Mouse (Mus musculus) hindbrain, embryonic 16.5 days (tissue): ENCODE measurements at regions not wholly inside any gene's neighbourhood (a gene's known extent, or its start where the extent isn't known, plus 50 kb on each side); places are given as distances from the start of the nearest gene placed in this dataset.

ENCODE experiments used
- ATAC-seq: fragments of 200-750 bp; cut with Nextera tagmentation; 2 replicates; pipeline ENCODE4 v1.8.0; 2017; ENCODE audit warnings: moderate TSS enrichment, moderate library complexity
- H3K27ac ChIP-seq: fragments of 300-500 bp; sonication (generic); 2 replicates; pipeline ENCODE4 v1.5.1; 2014; ENCODE audit warnings: low read depth, mild to moderate bottlenecking, control low read depth, low read length, moderate library complexity
- H3K27me3 ChIP-seq: fragments of 300-500 bp; sonication (generic); replicated peaks from 2 replicates; pipeline ENCODE4 v1.6.1; 2014; ENCODE audit warnings: low read length; ENCODE audit not compliant: control insufficient read depth, insufficient read depth
- H3K36me3 ChIP-seq: fragments of 300-500 bp; sonication (generic); 2 replicates; pipeline ENCODE4 v1.6.1; 2014; ENCODE audit warnings: mild to moderate bottlenecking, low read length, moderate library complexity, mixed read lengths; ENCODE audit not compliant: control insufficient read depth, insufficient read depth
- H3K4me1 ChIP-seq: fragments of 300-500 bp; sonication (generic); 2 replicates; pipeline ENCODE4 v1.6.1; 2014; ENCODE audit warnings: low read depth, low read length; ENCODE audit not compliant: control insufficient read depth, insufficient read depth
- H3K4me2 ChIP-seq: fragments of 300-500 bp; sonication (generic); 2 replicates; pipeline ENCODE4 v1.6.1; 2014; ENCODE audit warnings: mild to moderate bottlenecking, low read length, control low read depth, moderate library complexity
- H3K4me3 ChIP-seq: fragments of 300-500 bp; sonication (generic); 2 replicates; pipeline ENCODE4 v1.5.1; 2014; ENCODE audit warnings: mild to moderate bottlenecking, low read length, control low read depth, moderate library complexity
- H3K9ac ChIP-seq: fragments of 300-500 bp; sonication (generic); 2 replicates; pipeline ENCODE4 v1.6.1; 2014; ENCODE audit warnings: low read depth, mild to moderate bottlenecking, control low read depth, low read length, moderate library complexity
- H3K9me3 ChIP-seq: fragments of 300-500 bp; sonication (generic); 2 replicates; pipeline ENCODE4 v1.6.1; 2014; ENCODE audit warnings: mild to moderate bottlenecking, low read length, moderate library complexity; ENCODE audit not compliant: control insufficient read depth
- WGBS: fragments of 180-500 bp; shearing (Covaris S2); extraction: QIAGEN DNeasy Blood & Tissue Kit; methylation state at CpG from one replicate; pipeline ENCODE4 v1.1.7; 2014; 5-methylcytosine and 5-hydroxymethylcytosine counted together

GRCm38 (mm10) chr1:185607611-185608010 is 153.0 kb downstream of the Slc30a10 start:
- no peaks in the 10 kb centered on the region for H3K36me3 ChIP-seq
- H3K4me3 ChIP-seq, result no peak overlapping the region
- 85% methylated on average over 5 of the region's 5 CpGs for WGBS
- no peaks in the 10 kb centered on the region for H3K9me3 ChIP-seq
- H3K27me3 ChIP-seq, result no peaks in the 10 kb centered on the region
- ATAC-seq, result no peak
- H3K4me1 ChIP-seq, result no peaks in the 10 kb centered on the region
- H3K4me2 ChIP-seq, result no peak overlapping the region
- no peak overlapping the region for H3K9ac ChIP-seq
- H3K27ac ChIP-seq, result no peak overlapping the region

GRCm38 (mm10) chr1:185608440-185608839 is 153.8 kb downstream of the Slc30a10 start:
- no peak for ATAC-seq
- WGBS, result 91% methylated on average over 3 of the region's 3 CpGs
- Histone ChIP-seq H3K9ac (no peak overlapping the region), H3K4me2 (no peak overlapping the region), H3K27ac (no peak overlapping the region), H3K9me3 (no peaks in the 10 kb centered on the region), H3K4me3 (no peak overlapping the region), H3K4me1 (no peaks in the 10 kb centered on the region), H3K27me3 (no peaks in the 10 kb centered on the region), H3K36me3 (no peaks in the 10 kb centered on the region)

- WGBS, result 42% methylated on average over 3 of the region's 3 CpGs
- H3K27me3 ChIP-seq, result no peaks in the 10 kb centered on the region
- no peak for ATAC-seq
Observed at GRCm38 (mm10) chr1:185610586-185610985, 155.9 kb downstream of the Slc30a10 start.

GRCm38 (mm10) chr1:185615819-185616429 is 161.3 kb downstream of the Slc30a10 start:
- Histone ChIP-seq H3K4me2 (no peak overlapping the region), H3K36me3 (no peaks in the 10 kb centered on the region), H3K9me3 (no peaks in the 10 kb centered on the region), H3K27me3 (no peaks in the 10 kb centered on the region), H3K27ac (no peak overlapping the region), H3K9ac (no peak overlapping the region), H3K4me1 (no peaks in the 10 kb centered on the region; the same call in 1 of the 2 replicates), H3K4me3 (no peak overlapping the region)
- WGBS, result 26% methylated on average over 10 of the region's 10 CpGs
- no peak for ATAC-seq

More at GRCm38 (mm10) chr1:185610586-185610985, 155.9 kb downstream of the Slc30a10 start:
- no peak overlapping the region for H3K4me2 ChIP-seq
- no peak overlapping the region for H3K4me3 ChIP-seq
- H3K36me3 ChIP-seq, result no peaks in the 10 kb centered on the region
- H3K9ac ChIP-seq, result no peak overlapping the region
- H3K9me3 ChIP-seq, result no peaks in the 10 kb centered on the region
- H3K27ac ChIP-seq, result no peak overlapping the region
- H3K4me1 ChIP-seq, result no peaks in the 10 kb centered on the region

- no peaks in the 10 kb centered on the region for H3K27me3 ChIP-seq
- H3K4me3 ChIP-seq, result no peak overlapping the region
- no peaks in the 10 kb centered on the region; the same call in 1 of the 2 replicates for H3K4me1 ChIP-seq
- no peak overlapping the region for H3K27ac ChIP-seq
- H3K9ac ChIP-seq, result no peak overlapping the region
- WGBS, result 65% methylated on average over 4 of the region's 4 CpGs
- no peaks in the 10 kb centered on the region for H3K36me3 ChIP-seq
- no peak overlapping the region for H3K4me2 ChIP-seq
- ATAC-seq, result peak; percentile 79; the same call in 1 of the 2 replicates
- no peaks in the 10 kb centered on the region for H3K9me3 ChIP-seq
Observed at GRCm38 (mm10) chr1:185617691-185618090, 163.0 kb downstream of the Slc30a10 start.

GRCm38 (mm10) chr1:185619011-185619410 is 164.4 kb downstream of the Slc30a10 start:
- Histone ChIP-seq H3K4me3 (no peak overlapping the region), H3K9ac (no peak overlapping the region), H3K36me3 (no peaks in the 10 kb centered on the region), H3K4me1 (no peaks in the 10 kb centered on the region; the same call in 1 of the 2 replicates), H3K27ac (no peak overlapping the region), H3K9me3 (no peaks in the 10 kb centered on the region), H3K4me2 (no peak overlapping the region), H3K27me3 (no peaks in the 10 kb centered on the region)
- WGBS, result 47% methylated on average over 9 of the region's 9 CpGs
- ATAC-seq, result peak; percentile 48; the same call in 1 of the 2 replicates

GRCm38 (mm10) chr1:185628401-185628800 is 173.8 kb downstream of the Slc30a10 start:
- no peaks in the 10 kb centered on the region for H3K36me3 ChIP-seq
- ATAC-seq, result no peak
- H3K27me3 ChIP-seq, result no peaks in the 10 kb centered on the region
- H3K4me3 ChIP-seq, result no peak overlapping the region
- H3K9me3 ChIP-seq, result no peaks in the 10 kb centered on the region
- no peak overlapping the region for H3K9ac ChIP-seq
- H3K27ac ChIP-seq, result no peak overlapping the region
- WGBS, result 74% methylated on average over 3 of the region's 3 CpGs
- H3K4me1 ChIP-seq, result no peaks in the 10 kb centered on the region
- no peak overlapping the region for H3K4me2 ChIP-seq

GRCm38 (mm10) chr1:185629976-185630375 is 175.3 kb downstream of the Slc30a10 start:
- Histone ChIP-seq H3K4me1 (no peaks in the 10 kb centered on the region), H3K9ac (no peak overlapping the region), H3K27ac (no peak overlapping the region), H3K27me3 (no peaks in the 10 kb centered on the region), H3K4me2 (no peak overlapping the region), H3K36me3 (no peaks in the 10 kb centered on the region), H3K4me3 (no peak overlapping the region), H3K9me3 (no peaks in the 10 kb centered on the region)
- WGBS, result 84% methylated on average over 9 of the region's 9 CpGs
- no peak for ATAC-seq

GRCm38 (mm10) chr1:185638631-185639030 is 184.0 kb downstream of the Slc30a10 start:
- WGBS, result 56% methylated on average over 6 of the region's 6 CpGs
- Histone ChIP-seq H3K4me2 (no peak overlapping the region), H3K4me3 (no peak overlapping the region), H3K27ac (no peak overlapping the region), H3K36me3 (no peaks in the 10 kb centered on the region), H3K4me1 (no peaks in the 10 kb centered on the region), H3K9me3 (no peaks in the 10 kb centered on the region), H3K27me3 (no peaks in the 10 kb centered on the region), H3K9ac (no peak overlapping the region)
- no peak for ATAC-seq
